In the genomic region with DNA sequence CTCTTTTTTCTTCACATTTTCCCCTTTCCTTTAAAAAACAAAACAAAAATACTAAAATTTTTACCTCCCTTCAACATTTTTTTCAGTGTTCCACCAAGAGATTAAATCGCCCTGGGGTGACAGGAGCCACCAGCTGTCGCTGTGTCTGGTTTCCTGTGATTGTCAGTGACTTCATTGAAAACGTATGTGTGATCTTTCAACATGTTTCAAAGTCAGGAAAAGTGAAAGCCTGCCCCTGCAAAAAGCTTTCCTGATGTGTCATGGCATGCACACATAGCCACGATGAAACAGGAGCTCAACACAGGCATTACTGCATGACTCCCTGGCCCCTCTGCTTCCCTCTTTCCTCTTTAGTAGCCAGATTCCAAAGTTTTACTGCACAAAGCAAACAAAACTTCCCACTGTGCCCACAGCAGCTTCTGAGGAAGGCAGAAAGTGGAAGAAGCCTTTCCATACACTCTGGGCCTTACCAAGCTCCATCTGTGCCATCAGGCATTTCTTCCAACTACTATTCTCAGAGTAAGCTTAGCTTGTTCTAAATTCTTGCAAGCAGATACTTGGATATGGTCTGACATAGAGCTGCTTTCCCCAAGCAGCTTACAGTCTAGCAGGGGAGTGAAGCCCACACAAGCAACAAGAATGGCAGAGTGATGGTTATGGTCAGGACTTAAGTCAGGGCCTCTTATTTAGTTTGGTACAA, we compare ENCODE assay signal across 10 mouse cellular contexts.
A peak's percentile ranks its signal among the peaks of the same experiment; 100 is the strongest.
DNase-seq lines count a peak whose midpoint lies in the region; ATAC-seq and TF ChIP-seq lines count a peak whose summit lies in the region.
"Had no signal": no experiment of that assay in that cellular context is flagged by ENCODE, and none has a peak within 500 bp of the region (broad histone marks: within the 10 kb centered on the region; RNA-seq: fewer than 3 reads in every experiment).

No protein-coding gene starts in this region.

- no peaks in the 10 kb centered on the region for H3K36me3 ChIP-seq in kidney, embryonic 14.5 days (ENCODE audit: control insufficient read depth, insufficient read depth, low read length)
- no peaks in the 10 kb centered on the region for H3K36me3 ChIP-seq in embryonic facial prominence, embryonic 12.5 days
- no peaks in the 10 kb centered on the region for H3K36me3 ChIP-seq in limb, embryonic 12.5 days

- no peaks in the 10 kb centered on the region for H3K27me3 ChIP-seq in kidney, embryonic 14.5 days (ENCODE audit: control insufficient read depth, insufficient read depth, low read length)
- H3K27me3 ChIP-seq in Patski = no peaks in the 10 kb centered on the region
- H3K27me3 ChIP-seq in embryonic facial prominence, embryonic 12.5 days = no peaks in the 10 kb centered on the region
- no peaks in the 10 kb centered on the region for H3K27me3 ChIP-seq in limb, embryonic 12.5 days

- H3K4me2 ChIP-seq in kidney, embryonic 14.5 days (replicated peaks; ENCODE audit: low read depth, low read length) = no peak overlapping the region
- H3K4me2 ChIP-seq in embryonic facial prominence, embryonic 12.5 days (replicated peaks) = no peak overlapping the region
- no peak overlapping the region for H3K4me2 ChIP-seq in limb, embryonic 12.5 days

- WGBS in kidney, embryonic 14.5 days = 25% methylated on average over 4 of the region's 4 CpGs
- 2% methylated on average over 4 of the region's 4 CpGs for WGBS in embryonic facial prominence, embryonic 12.5 days
- 5% methylated on average over 4 of the region's 4 CpGs for WGBS in limb, embryonic 12.5 days

- peak overlapping the region; percentile 48 for H3K27ac ChIP-seq in kidney, embryonic 14.5 days (ENCODE audit: low read depth, low read length)
- H3K27ac ChIP-seq in embryonic facial prominence, embryonic 12.5 days = peak overlapping the region; percentile 80
- peak overlapping the region; percentile 36 for H3K27ac ChIP-seq in limb, embryonic 12.5 days

- no peaks in the 10 kb centered on the region for H3K4me1 ChIP-seq in kidney, embryonic 14.5 days (ENCODE audit: control insufficient read depth, insufficient read depth, low read length)
- peaks cover 17% of the 10 kb centered on the region for H3K4me1 ChIP-seq in embryonic facial prominence, embryonic 12.5 days
- H3K4me1 ChIP-seq in limb, embryonic 12.5 days (replicated peaks) = peaks cover 13% of the 10 kb centered on the region; the same call in 1 of the 2 replicates

- in situ Hi-C loops in Patski (cut with MboI; ENCODE audit: low pct_unique_long_range_greater_than_20kb) = loop anchor here (5.0 to 25.0 kb wide), 4 partner anchors 873 to 1722 kb away; no protein-coding TSS in a partner anchor

- CTCF ChIA-PET in Patski (lab: Charles Lee) = interaction anchor here (1.2 to 1.9 kb wide), 3 partner anchors 8 to 874 kb away, joined by 4 to 8 read pairs (median 7); no protein-coding TSS in a partner anchor

- H3K9ac ChIP-seq in kidney, embryonic 14.5 days (ENCODE audit: low read depth, low read length) = no peak overlapping the region
- H3K9ac ChIP-seq in embryonic facial prominence, embryonic 12.5 days = no peak overlapping the region
- H3K9ac ChIP-seq in limb, embryonic 12.5 days (replicated peaks) = no peak overlapping the region

- DNase-seq in kidney, postnatal 25 days = no peak
- no peak for DNase-seq in Patski (ENCODE audit: low read depth, low spot score)
- no peak for DNase-seq in urinary bladder, postnatal 14 days (ENCODE audit: low spot score)
- no peak for DNase-seq in yolk sac, embryonic 10.5 days (ENCODE audit: low spot score)
- DNase-seq: right cerebral cortex, postnatal 25 days; thymus, postnatal 14 days had no signal

- H3K9me3 ChIP-seq in kidney, embryonic 14.5 days (ENCODE audit: control insufficient read depth, low read length) = no peaks in the 10 kb centered on the region
- no peaks in the 10 kb centered on the region for H3K9me3 ChIP-seq in embryonic facial prominence, embryonic 12.5 days
- no peaks in the 10 kb centered on the region for H3K9me3 ChIP-seq in limb, embryonic 12.5 days

- ATAC-seq in kidney, embryonic 14.5 days (ENCODE audit: low FRiP score, low TSS enrichment) = no peak
- ATAC-seq in Patski = peak; percentile 67
- no peak for ATAC-seq in embryonic facial prominence, embryonic 12.5 days (ENCODE audit: insufficient number of reproducible peaks, insufficient read depth, low FRiP score, low TSS enrichment)
- ATAC-seq in limb, embryonic 12.5 days (ENCODE audit: insufficient number of reproducible peaks, insufficient read depth, low FRiP score, low TSS enrichment, low read depth) = no peak

- POLR2A ChIA-PET in Patski (lab: Charles Lee) = interaction anchor here (0.6 to 1.5 kb wide), 2 partner anchors 11 to 1134 kb away, joined by 3 to 5 read pairs; no protein-coding TSS in a partner anchor

- no peak for TF ChIP-seq CTCF in Patski (IDR thresholded peaks at IDR 0.05)

- no peak overlapping the region for H3K4me3 ChIP-seq in kidney, embryonic 14.5 days (ENCODE audit: low read length)
- no peak overlapping the region for H3K4me3 ChIP-seq in embryonic facial prominence, embryonic 12.5 days
- no peak overlapping the region for H3K4me3 ChIP-seq in limb, embryonic 12.5 days (replicated peaks)
- H3K4me3 ChIP-seq: erythroblast, embryonic 14.5 days had no signal
